Mouse (Mus musculus): ENCODE data around the gene Ist1. TPM values are rescaled to one million over a fixed set of nuclear protein-coding genes. Genes with fewer than 3 reads are reported as not detected.

Ist1 gene
- total RNA-seq, 2 experiments from 2014 or later, result 79.7 to 80.9 TPM

DNA sequence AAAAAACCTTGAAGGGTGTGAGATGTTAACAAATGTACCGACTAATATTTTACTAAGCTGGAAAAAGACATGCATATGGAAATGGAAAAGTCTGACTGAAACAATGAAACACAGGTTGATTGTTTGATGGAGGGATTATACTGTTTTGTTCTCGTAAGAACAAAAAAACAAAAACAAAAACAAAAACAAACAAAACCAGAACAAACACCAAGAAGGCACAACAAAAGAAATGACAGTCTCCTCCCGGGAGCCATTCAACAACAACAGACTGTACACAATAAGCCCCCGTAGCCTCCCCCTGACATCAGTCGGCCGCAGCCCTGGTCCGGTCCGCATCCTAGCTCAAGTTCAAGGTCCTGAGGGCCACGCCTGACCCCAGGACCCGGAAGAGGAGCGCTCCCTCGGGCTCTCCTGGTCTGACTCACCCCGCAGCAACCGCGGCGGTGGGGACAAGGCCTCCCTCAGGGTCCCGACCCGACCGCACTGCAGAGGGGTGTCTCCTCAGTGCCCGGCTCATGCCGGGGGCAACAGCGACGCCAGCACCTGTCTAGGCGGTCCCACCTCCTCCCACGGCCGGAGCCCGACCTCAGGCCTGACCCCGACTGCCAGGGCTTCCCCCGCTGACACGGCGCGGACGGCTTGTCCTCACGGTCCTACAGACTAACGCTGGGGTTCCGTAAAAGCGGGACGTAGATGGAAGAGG is 466 bp downstream of the Ist1 start:
- peak in 1 of 2 experiments; percentile 71 for DNase-seq (ENCODE audit: extremely low spot score in 1 of 2, low spot score in 2 of 2)
- intact Hi-C loops (cut with DNase I), result loop anchor here (2.0 kb wide), 1 partner anchor 84 kb away; the partner anchor contains the start of gene Dhodh

DNA sequence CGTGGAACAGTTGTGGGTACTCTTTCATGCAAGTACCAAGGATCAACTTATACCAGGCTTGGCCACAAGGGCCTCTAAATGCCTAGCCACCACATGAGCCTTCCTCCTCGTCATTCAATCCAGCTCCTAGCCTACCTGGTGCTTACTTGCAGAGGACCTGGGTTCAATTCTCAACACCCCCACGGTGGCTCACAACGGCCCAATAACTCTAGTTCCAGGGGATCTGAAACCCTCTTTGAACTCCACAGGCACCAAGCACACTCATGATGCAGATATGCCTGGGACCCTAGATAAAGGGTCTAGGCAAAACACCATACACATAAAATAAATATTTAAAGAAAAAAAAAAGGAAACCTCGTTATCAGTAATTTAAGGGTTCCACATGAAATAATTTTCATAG is 1.3 kb downstream of the Ist1 start:
- intact Hi-C loops (cut with DNase I), result loop anchor here (2.0 kb wide), 1 partner anchor 83 kb away; the partner anchor contains the start of gene Dhodh
- DNase-seq (ENCODE audit: extremely low spot score in 1 of 2, low spot score in 2 of 2), result no peak

DNA sequence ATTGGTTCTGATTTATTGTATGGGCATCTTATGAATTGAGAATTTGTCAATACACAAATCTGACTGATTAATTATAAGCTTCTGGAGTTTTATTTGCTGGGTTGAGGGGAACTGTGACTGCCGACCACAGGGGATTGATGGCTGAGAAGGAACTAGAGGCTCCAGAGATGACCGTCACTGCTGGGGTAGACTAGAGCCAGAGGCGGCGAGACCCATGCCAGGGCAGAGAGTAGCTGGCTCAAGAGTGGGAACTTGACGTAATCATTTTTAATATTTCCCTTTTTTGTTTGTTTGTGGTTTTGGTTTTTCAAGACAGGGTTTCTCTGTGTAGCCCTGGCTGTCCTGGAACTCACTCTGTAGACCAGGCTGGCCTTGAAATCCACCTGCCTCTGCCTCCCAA is 5.8 kb downstream of the Ist1 start:
- no peak for DNase-seq (ENCODE audit: extremely low spot score in 1 of 2, low spot score in 2 of 2)
- intact Hi-C loops (cut with DNase I), result no loop called here

DNA sequence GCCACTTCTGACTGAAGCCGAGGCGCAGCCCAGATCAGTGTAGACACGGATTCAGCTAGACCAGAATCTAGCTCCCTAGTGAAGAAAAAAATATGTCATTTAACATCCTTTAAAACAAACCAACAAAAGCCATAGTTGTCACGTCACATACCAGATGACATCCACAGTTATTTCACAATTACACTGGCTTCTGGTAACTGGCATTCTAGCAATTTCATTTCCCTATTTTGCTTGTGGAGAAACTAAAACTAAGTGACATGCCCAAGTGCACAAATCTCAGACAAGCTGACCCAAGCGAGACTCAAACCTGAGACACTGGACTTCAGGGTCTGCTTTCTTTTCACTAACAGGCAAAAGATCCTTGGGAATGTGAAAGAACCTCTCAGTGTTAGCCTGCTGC is 10.9 kb downstream of the Ist1 start:
- no peak for DNase-seq (ENCODE audit: extremely low spot score in 1 of 2, low spot score in 2 of 2)
- intact Hi-C loops (cut with DNase I), result no loop called here

DNA sequence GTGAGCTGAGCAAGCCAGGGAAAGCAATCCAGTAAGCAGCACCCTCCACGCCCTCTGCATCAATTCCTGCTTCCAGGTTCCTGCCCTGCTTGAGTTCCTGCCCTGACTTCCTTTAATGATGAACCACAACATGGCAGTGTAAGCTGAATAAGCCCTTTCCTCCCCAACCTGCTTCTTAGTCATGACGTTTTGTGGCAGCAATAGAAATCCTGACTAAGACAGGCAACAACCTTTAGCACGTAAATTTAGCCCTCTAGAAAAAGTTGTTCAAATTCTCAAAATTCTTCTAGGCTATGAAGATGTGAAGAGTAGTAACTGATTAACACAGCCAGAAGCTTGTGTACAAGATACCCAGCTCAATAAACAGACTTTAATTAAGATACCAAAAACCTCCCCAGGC is 11.5 kb downstream of the Ist1 start:
- DNase-seq (ENCODE audit: extremely low spot score in 1 of 2, low spot score in 2 of 2), result no peak
- intact Hi-C loops (cut with DNase I), result no loop called here

DNA sequence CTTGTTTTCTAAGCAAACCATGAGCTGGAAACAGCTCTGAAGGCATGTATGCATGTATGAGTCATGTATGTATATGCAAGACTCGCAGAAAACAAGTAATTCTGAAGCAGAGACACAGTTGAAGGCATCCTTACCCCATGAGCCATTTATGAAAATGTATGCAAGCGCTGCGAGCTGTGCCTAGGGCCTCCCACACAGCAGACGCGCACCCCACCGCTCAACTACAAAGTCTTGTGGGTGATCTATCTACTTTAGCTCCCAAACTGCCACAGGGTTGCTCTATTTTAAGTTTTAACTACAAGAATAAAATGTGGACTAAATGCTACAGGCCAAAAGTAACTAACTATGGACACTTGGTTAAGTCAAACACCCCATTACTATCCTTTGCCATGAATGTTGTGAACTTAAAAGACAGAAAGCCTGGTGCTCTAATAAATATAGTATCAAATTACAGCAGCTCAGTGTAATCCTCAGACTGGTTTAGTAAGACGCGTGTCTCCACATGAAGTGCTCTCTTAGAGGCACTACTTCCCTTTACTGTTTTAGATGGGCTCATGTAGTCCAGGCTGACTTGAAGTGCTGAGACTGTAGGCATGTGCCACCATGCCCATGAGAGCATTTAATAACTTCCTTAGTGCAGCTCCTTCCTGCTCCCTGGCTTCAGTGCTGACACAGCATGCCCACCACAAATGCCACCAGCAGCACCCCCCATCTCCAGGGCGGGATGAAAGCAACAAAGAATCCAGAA is 17.0 kb downstream of the Ist1 start:
- DNase-seq (ENCODE audit: extremely low spot score in 1 of 2, low spot score in 2 of 2), result peak in 1 of 2 experiments; percentile 27
- intact Hi-C loops (cut with DNase I), result no loop called here

DNA sequence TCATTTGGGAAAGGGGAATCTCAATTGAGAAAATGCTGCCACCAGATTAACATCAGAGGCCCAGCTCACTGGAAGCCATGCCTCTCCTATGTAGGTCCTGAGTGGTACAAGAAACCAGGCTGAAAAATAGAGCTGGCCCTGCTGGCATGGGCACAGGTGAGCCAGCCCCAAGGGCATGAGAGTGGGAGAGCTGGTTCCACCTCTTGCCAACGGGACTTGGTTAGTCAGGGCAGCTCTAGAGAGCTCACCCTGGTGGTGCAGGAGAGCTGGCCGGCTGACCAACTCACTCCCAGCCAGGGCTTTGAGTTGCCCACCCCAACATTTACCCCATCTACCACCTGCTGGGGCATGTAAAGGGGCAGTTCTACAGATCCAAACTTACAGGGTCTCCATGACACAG is 19.5 kb downstream of the Ist1 start:
- intact Hi-C loops (cut with DNase I), result no loop called here
- DNase-seq (ENCODE audit: extremely low spot score in 1 of 2, low spot score in 2 of 2), result no peak

DNA sequence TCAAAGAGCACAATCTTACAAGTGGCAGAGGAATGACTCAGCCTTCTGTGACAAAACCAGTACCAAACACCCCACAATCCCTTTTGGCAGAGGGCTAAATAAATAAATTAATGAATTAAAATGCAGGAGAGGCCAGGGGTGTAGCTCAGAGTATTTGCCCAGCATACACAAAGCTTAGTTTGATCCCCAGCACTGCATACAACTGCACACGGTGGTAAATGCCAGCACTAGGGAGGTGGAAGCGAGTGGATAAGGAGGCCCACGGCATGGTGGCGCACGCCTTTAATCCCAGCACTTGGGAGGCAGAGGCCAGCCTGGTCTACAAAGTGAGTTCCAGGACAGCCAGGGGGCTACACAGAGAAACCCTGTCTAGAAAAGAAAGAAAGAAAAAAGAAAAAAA is 20.4 kb downstream of the Ist1 start:
- DNase-seq (ENCODE audit: extremely low spot score in 1 of 2, low spot score in 2 of 2), result no peak
- intact Hi-C loops (cut with DNase I), result no loop called here

DNA sequence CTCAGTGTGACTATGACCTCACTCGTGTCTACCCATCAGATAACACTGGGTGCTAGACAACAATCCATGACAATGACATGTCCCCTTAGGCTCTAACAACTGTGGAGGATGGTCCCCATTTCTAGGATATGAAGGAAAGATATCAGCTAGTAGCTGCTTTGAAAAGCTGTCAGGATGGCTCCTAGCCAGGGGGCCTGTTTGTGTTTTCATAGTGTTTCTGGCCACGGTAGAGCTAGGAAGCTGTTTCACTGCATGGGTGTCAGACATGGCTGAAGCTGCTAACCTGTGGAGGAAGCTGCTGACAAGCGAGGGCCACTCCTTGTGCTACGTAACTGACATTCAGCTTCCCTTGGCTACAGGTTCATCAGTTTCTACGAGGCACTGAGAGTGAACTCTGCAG is 26.4 kb downstream of the Ist1 start:
- no peak for DNase-seq (ENCODE audit: extremely low spot score in 1 of 2, low spot score in 2 of 2)
- intact Hi-C loops (cut with DNase I), result no loop called here

DNA sequence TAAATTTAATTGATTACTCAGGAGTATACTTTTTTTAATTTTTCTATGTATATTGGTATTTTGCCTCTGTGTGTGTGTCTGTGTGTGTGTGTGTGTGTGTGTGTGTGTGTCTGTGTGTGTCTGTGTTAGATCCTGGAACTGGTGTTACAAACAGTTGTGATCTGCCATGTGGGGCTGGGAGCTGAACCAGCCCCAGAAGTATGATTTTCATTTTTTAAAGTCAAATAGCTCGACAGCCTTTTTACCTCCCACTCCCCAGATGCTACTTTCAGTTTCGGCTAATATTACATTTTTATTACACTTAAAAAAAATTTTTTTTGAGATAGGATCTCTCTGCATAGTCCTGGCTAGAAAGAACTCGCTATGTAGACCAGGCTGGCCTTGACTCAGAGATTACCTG is 30.7 kb downstream of the Ist1 start:
- no peak for DNase-seq (ENCODE audit: extremely low spot score in 1 of 2, low spot score in 2 of 2)
- intact Hi-C loops (cut with DNase I), result no loop called here

DNA sequence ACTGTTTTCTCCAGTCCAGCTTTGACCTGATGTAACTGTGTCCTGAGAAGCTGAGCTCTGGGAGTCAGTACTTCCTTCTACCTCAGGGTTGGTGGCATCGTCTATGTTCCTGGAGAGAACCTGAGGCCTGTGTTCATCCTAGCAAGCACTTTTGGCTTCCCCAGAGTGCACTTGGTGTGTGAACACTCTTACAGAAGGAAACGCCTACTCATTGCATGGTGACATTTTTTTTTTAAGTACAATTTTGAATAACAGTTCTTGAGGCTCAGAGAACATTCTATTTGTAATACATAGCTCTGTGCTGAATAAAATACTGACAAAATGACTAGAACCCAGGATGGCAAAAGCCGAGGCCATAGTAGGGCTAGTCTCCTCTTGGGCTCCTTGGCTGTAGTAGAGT is 36.2 kb downstream of the Ist1 start:
- intact Hi-C loops (cut with DNase I), result no loop called here
- no peak for DNase-seq (ENCODE audit: extremely low spot score in 1 of 2, low spot score in 2 of 2)

DNA sequence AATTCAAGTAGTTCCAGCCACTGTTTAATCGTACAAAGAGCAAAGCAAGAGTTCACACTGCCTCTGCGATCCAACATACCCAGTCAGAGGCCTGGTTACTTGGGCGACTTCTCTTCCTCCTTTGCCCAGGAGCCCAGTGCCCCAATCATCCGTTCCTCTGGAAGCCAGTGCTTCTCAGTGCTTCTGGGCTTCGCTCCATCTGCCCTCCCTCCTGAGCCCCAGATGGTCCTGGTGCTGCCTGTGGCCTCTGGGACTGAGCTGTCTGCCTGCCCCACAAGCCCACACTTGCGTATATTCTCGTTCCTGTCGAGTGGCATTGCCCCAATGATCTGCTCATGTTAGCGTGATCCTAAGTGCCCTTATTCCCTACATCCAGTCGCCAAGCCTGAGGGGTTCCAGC is 42.3 kb downstream of the Ist1 start:
- intact Hi-C loops (cut with DNase I), result no loop called here
- DNase-seq (ENCODE audit: extremely low spot score in 1 of 2, low spot score in 2 of 2), result no peak

DNA sequence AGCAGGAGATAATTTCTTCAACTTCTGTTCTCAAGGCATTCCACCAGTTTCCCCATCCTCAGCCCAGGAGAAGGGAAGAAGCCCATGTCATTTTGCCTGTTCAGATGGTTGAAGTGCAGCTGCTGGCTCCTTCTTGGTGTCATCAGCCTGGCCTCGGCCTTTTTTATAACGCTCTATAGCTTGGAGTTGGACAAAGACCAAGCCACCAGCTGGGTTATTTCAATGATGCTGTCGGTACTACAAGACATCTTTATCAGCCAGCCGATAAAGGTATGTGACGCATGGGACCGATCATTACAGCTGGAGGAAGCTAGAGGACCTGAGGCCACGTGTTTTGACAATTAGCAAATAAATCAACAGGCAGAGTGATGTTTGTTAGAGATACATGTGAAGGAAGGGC is 44.6 kb downstream of the Ist1 start:
- intact Hi-C loops (cut with DNase I), result no loop called here
- no peak for DNase-seq (ENCODE audit: extremely low spot score in 1 of 2, low spot score in 2 of 2)

DNA sequence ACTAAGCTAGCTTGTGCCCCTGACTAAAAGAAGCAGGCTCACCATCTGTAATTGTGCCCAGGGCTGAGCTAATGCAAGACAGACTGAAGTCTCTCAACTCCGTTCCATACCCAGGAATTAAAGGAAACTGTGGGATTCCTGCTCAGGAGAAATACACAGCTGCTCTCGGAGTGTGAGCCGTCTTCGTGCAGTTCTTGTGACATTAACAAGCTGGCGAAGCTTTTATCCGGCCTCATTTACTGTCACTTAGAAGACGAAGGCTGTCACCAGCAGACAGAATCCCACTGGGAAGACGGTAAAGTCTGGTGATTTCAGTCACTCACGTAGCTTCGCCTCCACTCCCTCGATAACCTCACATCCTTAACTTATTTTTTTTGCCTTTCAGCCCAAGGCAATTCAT is 45.7 kb downstream of the Ist1 start:
- intact Hi-C loops (cut with DNase I), result no loop called here
- no peak for DNase-seq (ENCODE audit: extremely low spot score in 1 of 2, low spot score in 2 of 2)

DNA sequence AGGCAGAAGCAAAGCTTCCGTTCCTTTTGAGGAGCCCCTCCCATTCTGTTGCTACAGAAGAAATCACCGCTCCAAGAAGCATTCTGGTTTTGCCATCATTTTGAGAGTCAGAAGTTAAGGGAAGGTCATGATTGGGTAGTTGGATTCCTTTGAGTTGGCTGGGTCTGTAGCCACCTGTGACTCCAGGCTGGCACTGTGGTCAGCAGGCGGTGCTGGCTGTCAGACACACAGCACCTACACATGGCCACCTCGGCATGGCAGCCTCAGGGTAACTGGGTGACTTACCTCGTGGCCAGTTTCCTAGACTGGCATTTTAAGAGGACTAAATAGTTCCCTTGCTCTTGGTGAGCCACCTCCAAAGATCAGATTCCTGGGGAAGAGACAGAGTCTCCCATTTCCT is 51.8 kb downstream of the Ist1 start:
- intact Hi-C loops (cut with DNase I), result no loop called here
- DNase-seq (ENCODE audit: extremely low spot score in 1 of 2, low spot score in 2 of 2), result no peak

DNA sequence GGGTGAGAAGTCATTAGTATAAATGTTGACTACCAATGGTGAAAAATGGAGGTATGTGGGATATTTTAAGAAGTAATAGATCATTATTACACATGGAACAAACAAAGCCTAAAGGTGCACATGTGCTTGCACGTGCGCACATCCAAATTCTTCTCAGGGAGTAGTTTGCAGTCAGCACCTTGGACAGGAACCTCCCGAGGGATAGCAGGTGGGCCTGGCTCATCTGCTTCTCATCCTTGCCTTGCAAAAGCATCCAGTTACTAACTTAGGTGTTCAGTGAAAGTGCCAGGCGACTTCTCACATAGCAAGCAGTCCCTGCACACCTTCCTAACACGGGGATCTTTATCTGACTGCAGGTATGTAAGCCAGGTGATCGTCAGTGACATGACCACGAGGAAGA is 52.6 kb downstream of the Ist1 start:
- intact Hi-C loops (cut with DNase I), result no loop called here
- no peak for DNase-seq (ENCODE audit: extremely low spot score in 1 of 2, low spot score in 2 of 2)

DNA sequence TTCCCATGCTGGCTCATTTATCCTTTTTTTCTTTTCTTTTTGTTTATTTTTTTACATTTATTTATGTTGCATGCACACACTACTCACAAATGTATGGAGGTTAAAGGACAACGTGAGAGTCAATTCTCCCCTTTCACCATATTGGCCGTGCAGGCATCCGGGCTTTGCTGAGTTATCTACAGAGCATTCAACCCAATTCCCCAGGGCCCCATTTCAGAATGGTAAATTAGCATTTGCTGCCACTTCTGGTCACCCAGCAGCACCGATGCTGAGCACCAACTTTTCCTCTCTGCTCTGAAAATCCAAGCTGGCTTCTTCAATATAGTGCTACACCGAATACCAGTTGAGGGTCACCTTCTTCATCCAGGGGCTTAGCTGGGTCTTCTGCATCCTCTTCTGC is 54.2 kb downstream of the Ist1 start:
- intact Hi-C loops (cut with DNase I), result no loop called here
- DNase-seq (ENCODE audit: extremely low spot score in 1 of 2, low spot score in 2 of 2), result no peak

DNA sequence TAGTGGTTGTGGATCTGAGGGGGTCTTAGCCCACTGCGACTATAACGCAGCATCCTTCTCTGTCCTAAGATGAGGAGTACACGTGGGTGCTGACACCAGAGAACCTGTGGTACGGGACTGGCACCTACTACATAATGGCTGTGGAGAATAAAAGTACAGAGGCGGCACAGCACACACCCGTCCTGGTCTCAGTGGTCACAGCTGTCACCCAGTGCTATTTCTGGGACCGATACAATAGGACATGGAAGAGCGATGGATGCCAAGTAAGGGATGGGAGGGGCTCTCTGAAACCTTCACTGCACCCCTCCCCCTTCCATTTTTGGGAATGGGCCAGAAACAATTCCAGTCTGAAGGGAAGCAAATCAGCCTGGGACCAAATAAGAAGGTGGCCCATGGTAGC is 57.9 kb downstream of the Ist1 start:
- no peak for DNase-seq (ENCODE audit: extremely low spot score in 1 of 2, low spot score in 2 of 2)
- intact Hi-C loops (cut with DNase I), result no loop called here

DNA sequence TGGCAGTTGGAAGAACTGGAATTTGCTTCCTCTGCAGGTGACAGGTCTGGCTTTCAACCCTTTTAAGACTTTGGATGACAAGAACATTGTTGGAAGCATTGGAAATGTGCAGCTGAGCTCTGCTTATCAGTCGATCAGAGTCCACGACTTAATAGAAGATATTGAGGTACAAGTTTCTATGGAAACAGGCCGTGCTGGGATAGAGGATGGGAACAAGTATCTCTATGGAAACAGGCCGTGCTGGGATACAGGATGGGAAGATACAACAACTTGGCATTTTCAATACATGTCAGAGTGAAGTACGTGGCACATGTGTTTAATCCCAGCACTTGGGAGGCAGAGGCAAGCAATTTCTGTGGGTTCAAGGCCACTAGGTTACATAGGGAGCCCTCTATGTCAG is 60.6 kb downstream of the Ist1 start:
- DNase-seq (ENCODE audit: extremely low spot score in 1 of 2, low spot score in 2 of 2), result no peak

DNA sequence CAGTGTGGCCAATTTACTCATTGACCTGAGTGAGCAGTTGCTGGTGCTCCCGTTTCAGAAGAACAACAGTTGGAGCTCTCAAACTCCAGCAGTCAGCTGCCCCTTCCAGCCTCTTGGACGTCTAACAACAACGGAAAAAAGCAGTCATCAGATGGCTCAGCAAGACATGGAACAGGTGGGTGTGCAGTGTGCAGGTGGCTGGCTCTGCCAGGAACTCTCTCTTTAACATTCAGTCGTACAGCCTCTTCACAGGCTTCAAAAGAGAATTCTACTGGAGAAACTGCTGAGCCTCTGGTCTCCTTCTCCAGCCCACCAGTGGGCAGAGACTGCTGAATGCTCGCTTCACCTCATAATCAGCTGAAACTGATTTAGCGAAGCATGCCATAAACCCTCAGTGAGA is 64.4 kb downstream of the Ist1 start:
- intact Hi-C loops (cut with DNase I), result no loop called here
- DNase-seq (ENCODE audit: extremely low spot score in 1 of 2, low spot score in 2 of 2), result no peak

More for the DNA sequence above, 60.6 kb downstream of the Ist1 start:
- intact Hi-C loops (cut with DNase I), result no loop called here

Data from left cerebral cortex, postnatal 10 days (tissue).